Mouse (Mus musculus) c-Kit-positive CD71-negative TER-119-negative erythroid progenitor cells, embryonic 14.5 days (primary cell): ENCODE measurements at regions not wholly inside any gene's neighbourhood (a gene's known extent, or its start where the extent isn't known, plus 50 kb on each side); places are given as distances from the start of the nearest gene placed in this dataset.

Source experiments
- DNase-seq: peaks from one replicate; pipeline ENCODE4 v3.0.0-alpha.2; 2013; ENCODE audit warnings: low read depth

GRCm38 (mm10) chr10:92333869-92334268, 388.4 kb downstream of the Nedd1 start:
- no peak for DNase-seq

- DNase-seq = no peak
Observed at GRCm38 (mm10) chr10:92333042-92333774, 389.0 kb downstream of the Nedd1 start.

GRCm38 (mm10) chr10:92330150-92330549, 392.1 kb downstream of the Nedd1 start:
- DNase-seq = no peak

- no peak for DNase-seq
Observed at GRCm38 (mm10) chr10:92329661-92330060, 392.6 kb downstream of the Nedd1 start.

GRCm38 (mm10) chr10:92325284-92325989, 396.8 kb downstream of the Nedd1 start:
- no peak for DNase-seq

GRCm38 (mm10) chr10:92314606-92315005, 407.6 kb downstream of the Nedd1 start:
- DNase-seq = no peak

- no peak for DNase-seq
Observed at GRCm38 (mm10) chr10:92312278-92312677, 409.9 kb downstream of the Nedd1 start.

- no peak for DNase-seq
Observed at GRCm38 (mm10) chr10:92308643-92309042, 413.6 kb downstream of the Nedd1 start.

GRCm38 (mm10) chr10:92307861-92308260, 414.4 kb downstream of the Nedd1 start:
- DNase-seq = peak; percentile 17

- no peak for DNase-seq
Observed at GRCm38 (mm10) chr10:92298693-92299092, 423.5 kb downstream of the Nedd1 start.

- DNase-seq = no peak
Observed at GRCm38 (mm10) chr10:92296837-92297236, 425.4 kb downstream of the Nedd1 start.

GRCm38 (mm10) chr10:92296303-92296702, 425.9 kb downstream of the Nedd1 start:
- DNase-seq = no peak

- DNase-seq = no peak
Observed at GRCm38 (mm10) chr10:92293261-92293660, 429.0 kb downstream of the Nedd1 start.

- no peak for DNase-seq
Observed at GRCm38 (mm10) chr10:92289230-92289629, 433.0 kb downstream of the Nedd1 start.

GRCm38 (mm10) chr10:92284231-92284630, 438.0 kb downstream of the Nedd1 start:
- no peak for DNase-seq

- DNase-seq = no peak
Observed at GRCm38 (mm10) chr10:92277981-92278380, 444.2 kb downstream of the Nedd1 start.

GRCm38 (mm10) chr10:92257815-92258214, 464.4 kb downstream of the Nedd1 start:
- no peak for DNase-seq

GRCm38 (mm10) chr10:92248648-92249047, 473.6 kb downstream of the Nedd1 start:
- no peak for DNase-seq

GRCm38 (mm10) chr10:92247449-92247805, 474.8 kb downstream of the Nedd1 start:
- DNase-seq = no peak

GRCm38 (mm10) chr10:92246785-92247448, 475.3 kb downstream of the Nedd1 start:
- DNase-seq = no peak

- no peak for DNase-seq
Observed at GRCm38 (mm10) chr10:92242714-92243440, 479.3 kb downstream of the Nedd1 start.

GRCm38 (mm10) chr10:92237881-92238280, 484.3 kb downstream of the Nedd1 start:
- DNase-seq = no peak
